Mouse (Mus musculus) midbrain, embryonic 10.5 days (tissue): ENCODE results near the gene 4930563M21Rik. TPM values are rescaled to one million over a fixed set of nuclear protein-coding genes. Genes with fewer than 3 reads are reported as not detected.

ENCODE experiments used
- DNase-seq: peaks from one replicate; pipeline ENCODE4 v3.0.0-alpha.2; 2017; ENCODE audit warnings: low spot score
- H3K27ac ChIP-seq: fragments of 300-500 bp; sonication (generic); replicated peaks from 2 replicates; pipeline ENCODE4 v1.5.1; 2016; ENCODE audit warnings: mild to moderate bottlenecking
- H3K27me3 ChIP-seq: fragments of 300-500 bp; sonication (generic); 2 replicates; pipeline ENCODE4 v1.6.1; 2016; ENCODE audit warnings: low read depth, mild to moderate bottlenecking; ENCODE audit not compliant: poor library complexity, severe bottlenecking
- H3K36me3 ChIP-seq: fragments of 300-500 bp; sonication (generic); 2 replicates; pipeline ENCODE4 v1.6.1; 2016; ENCODE audit warnings: mild to moderate bottlenecking, moderate library complexity
- H3K4me1 ChIP-seq: fragments of 300-500 bp; sonication (generic); 2 replicates; pipeline ENCODE4 v1.6.1; 2016
- H3K4me3 ChIP-seq: fragments of 300-500 bp; sonication (generic); 2 replicates; pipeline ENCODE4 v1.5.1; 2016; ENCODE audit warnings: mild to moderate bottlenecking, moderate library complexity
- H3K9me3 ChIP-seq: fragments of 300-500 bp; sonication (generic); replicated peaks from 2 replicates; pipeline ENCODE4 v1.6.1; 2016; ENCODE audit warnings: mild to moderate bottlenecking
- WGBS: fragments of 180-500 bp; shearing (Covaris S2); methylation state at CpG from one replicate; pipeline ENCODE4 v1.1.7; 2016; 5-methylcytosine and 5-hydroxymethylcytosine counted together
- polyA plus RNA-seq: library from polyadenylated mRNA; unstranded; fragments of >200 nt; fragmentation: Nextera tagmentation; extraction: Ambion mirVana; gene quantifications from 2 replicates; pipeline ENCODE4 v1.2.1, GENCODE M21; 2016

4930563M21Rik gene
- polyA plus RNA-seq, 1 experiment from 2014 or later, result not detected

GRCm38 (mm10) chr9:55937664-55938617, 72.4 kb downstream of the 4930563M21Rik start, which contains the start of gene Scaper:
Scaper (minus strand) TSS chr9:55938119.
- 0 out of 2 replicates have a peak, but pooled peaks cover 3% of the 10 kb centered on the region for H3K36me3 ChIP-seq
- H3K4me3 ChIP-seq, result peak within 1 kb of the TSS; percentile 78
- peak within 1 kb of the TSS; percentile 96 for H3K27ac ChIP-seq
- H3K27me3 ChIP-seq, result no peaks in the 10 kb centered on the region
- H3K4me1 ChIP-seq, result peaks cover 27% of the 10 kb centered on the region
- H3K9me3 ChIP-seq, result no peaks in the 10 kb centered on the region
- WGBS, result under 1% methylated on average over 60 of the region's 60 CpGs
- peak; percentile 94 for DNase-seq

- WGBS, result 50% methylated on average over 5 of the region's 5 CpGs
- DNase-seq, result peak; percentile 17
- Histone ChIP-seq H3K36me3 (0 out of 2 replicates have a peak, but pooled peaks cover 3% of the 10 kb centered on the region), H3K27me3 (no peaks in the 10 kb centered on the region), H3K4me1 (peaks cover 27% of the 10 kb centered on the region), H3K27ac (peak overlapping the region; percentile 96), H3K9me3 (no peaks in the 10 kb centered on the region), H3K4me3 (peak overlapping the region; percentile 78)
These were observed 73.1 kb downstream of the 4930563M21Rik start for GRCm38 (mm10) chr9:55937224-55937663.

GRCm38 (mm10) chr9:55932482-55932881, 77.9 kb downstream of the 4930563M21Rik start:
- 93% methylated on average over 1 of the region's 1 CpGs for WGBS
- no peak for DNase-seq
- H3K36me3 ChIP-seq, result no peaks in the 10 kb centered on the region
- H3K27ac ChIP-seq, result no peak overlapping the region
- H3K9me3 ChIP-seq, result no peaks in the 10 kb centered on the region
- no peak overlapping the region for H3K4me3 ChIP-seq
- H3K27me3 ChIP-seq, result no peaks in the 10 kb centered on the region
- peaks cover 5% of the 10 kb centered on the region for H3K4me1 ChIP-seq

GRCm38 (mm10) chr9:55918579-55918978, 91.8 kb downstream of the 4930563M21Rik start:
- Histone ChIP-seq H3K27me3 (no peaks in the 10 kb centered on the region), H3K4me3 (no peak overlapping the region), H3K9me3 (no peaks in the 10 kb centered on the region), H3K36me3 (no peaks in the 10 kb centered on the region), H3K27ac (no peak overlapping the region), H3K4me1 (no peaks in the 10 kb centered on the region)
- WGBS, result 62% methylated on average over 3 of the region's 3 CpGs
- DNase-seq, result no peak

DNA sequence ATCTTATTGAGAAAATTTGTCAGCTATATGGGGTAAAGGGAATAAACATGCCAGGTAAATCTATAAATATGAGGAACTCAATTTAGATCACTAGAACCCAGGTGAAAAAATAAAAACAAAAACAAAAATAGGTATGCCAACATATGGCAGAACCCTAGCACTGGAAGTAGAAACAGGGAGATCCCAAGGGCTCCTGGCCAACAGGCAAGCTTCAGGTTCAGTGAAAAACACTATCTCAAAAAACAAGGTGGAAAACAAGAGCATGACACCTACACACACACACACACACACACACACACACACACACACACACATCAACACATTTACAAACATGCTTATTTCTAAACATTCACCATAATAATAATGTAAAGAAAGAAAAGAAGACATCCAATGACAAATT, 93.6 kb downstream of the 4930563M21Rik start:
- DNase-seq, result no peak
- no peak overlapping the region for H3K27ac ChIP-seq
- no peaks in the 10 kb centered on the region for H3K4me1 ChIP-seq
- H3K9me3 ChIP-seq, result no peaks in the 10 kb centered on the region
- H3K4me3 ChIP-seq, result no peak overlapping the region
- no peaks in the 10 kb centered on the region for H3K36me3 ChIP-seq
- no peaks in the 10 kb centered on the region for H3K27me3 ChIP-seq

Other genes starting within 250 kb of the 4930563M21Rik start
- 6.3 and 9.2 TPM in 2 replicates for gene Scaper, start 72.4 kb downstream of the 4930563M21Rik start, polyA plus RNA-seq
- 313 and 357 TPM in 2 replicates for gene Rcn2, start 31.3 kb upstream of the 4930563M21Rik start, polyA plus RNA-seq
- 0.40 and 0.52 TPM in 2 replicates for gene Pstpip1, start 79.4 kb upstream of the 4930563M21Rik start, polyA plus RNA-seq
- gene Tspan3, start 154.9 kb upstream of the 4930563M21Rik start, polyA plus RNA-seq, result 570 and 611 TPM in 2 replicates